Mouse (Mus musculus) C2C12 (cell line): ENCODE measurements around the gene C2cd4c.

Experiments
- CEBPB ChIP-seq: IDR thresholded peaks from one replicate; pipeline ENCODE4 v1.6.1; 2011; ENCODE audit warnings: low read depth, mild to moderate bottlenecking, control low read depth, moderate library complexity
- CTCF ChIP-seq: IDR thresholded peaks from one replicate; pipeline ENCODE4 v1.5.1; 2011; ENCODE audit not compliant: control insufficient read depth, insufficient read depth, insufficient read length
- MAX ChIP-seq: IDR thresholded peaks from one replicate; pipeline ENCODE4 v1.6.1; 2011; ENCODE audit warnings: mild to moderate bottlenecking, control low read depth
- MYOD1 ChIP-seq: IDR thresholded peaks from one replicate; pipeline ENCODE4 v1.6.1; 2011; ENCODE audit warnings: low read depth; ENCODE audit not compliant: control insufficient read depth, insufficient read length
- MYOG ChIP-seq: IDR thresholded peaks from one replicate; pipeline ENCODE4 v1.6.1; 2011; ENCODE audit not compliant: control insufficient read depth, insufficient read length; ENCODE audit errors: extremely low read depth
- USF1 ChIP-seq: IDR thresholded peaks from one replicate; pipeline ENCODE4 v1.6.1; 2011; ENCODE audit warnings: low read depth, mild to moderate bottlenecking, control low read depth, moderate library complexity

DNA sequence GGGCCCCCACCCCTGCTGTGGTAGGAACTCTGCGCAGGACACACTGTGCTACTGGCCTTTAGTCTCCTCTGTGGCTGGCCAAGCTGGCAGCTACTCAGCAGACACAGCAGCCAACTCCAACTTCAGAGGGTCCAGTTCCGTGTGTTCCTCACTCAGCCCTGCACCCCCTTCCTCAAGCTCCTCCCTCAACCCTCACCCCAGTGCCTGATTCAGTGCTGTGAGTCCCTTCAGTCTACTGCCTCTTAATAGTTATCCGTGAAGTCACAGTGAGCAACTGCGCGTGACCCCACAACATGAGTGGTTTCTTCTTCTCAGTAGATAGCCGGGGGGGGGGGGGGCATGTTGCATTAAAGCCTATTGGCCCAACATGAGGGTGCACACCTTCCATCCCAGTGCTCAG is 40.2 kb downstream of the C2cd4c start:
- TF ChIP-seq MYOD1 (no peak), CTCF (no peak), MYOG (no peak), MAX (no peak), CEBPB (no peak), USF1 (no peak)
